Mouse (Mus musculus) forebrain, embryonic 11.5 days (tissue): ENCODE measurements around the gene Fbrsl1. TPM values are rescaled to one million over a fixed set of nuclear protein-coding genes. Genes with fewer than 3 reads are reported as not detected.

ENCODE experiments used
- ATAC-seq: fragments of 200-750 bp; cut with Nextera tagmentation; replicated peaks from 2 replicates; pipeline ENCODE4 v1.8.0; 2017; ENCODE audit warnings: moderate TSS enrichment; ENCODE audit not compliant: low FRiP score
- DNase-seq: peaks from one replicate; pipeline ENCODE4 v3.0.0-alpha.2; 2017; ENCODE audit warnings: low spot score
- H3K27ac ChIP-seq: fragments of 300-500 bp; sonication (generic); 2 replicates; pipeline ENCODE4 v1.5.1; 2014; ENCODE audit warnings: low read depth, low read length
- H3K27me3 ChIP-seq: fragments of 300-500 bp; sonication (generic); 2 replicates; pipeline ENCODE4 v1.6.1; 2014; ENCODE audit warnings: mild to moderate bottlenecking, low read length, mixed read lengths; ENCODE audit not compliant: control insufficient read depth, insufficient read depth
- H3K36me3 ChIP-seq: fragments of 300-500 bp; sonication (generic); 2 replicates; pipeline ENCODE4 v1.6.1; 2014; ENCODE audit warnings: mild to moderate bottlenecking, low read length, moderate library complexity, mixed read lengths; ENCODE audit not compliant: control insufficient read depth, insufficient read depth
- H3K4me1 ChIP-seq: fragments of 300-500 bp; sonication (generic); replicated peaks from 2 replicates; pipeline ENCODE4 v1.6.1; 2014; ENCODE audit warnings: low read length, mixed read lengths; ENCODE audit not compliant: control insufficient read depth, insufficient read depth
- H3K4me2 ChIP-seq: fragments of 300-500 bp; sonication (generic); 2 replicates; pipeline ENCODE4 v1.6.1; 2014; ENCODE audit warnings: low read depth, mild to moderate bottlenecking, low read length, moderate library complexity, mixed read lengths; ENCODE audit not compliant: severe bottlenecking
- H3K4me3 ChIP-seq: fragments of 300-500 bp; sonication (generic); 2 replicates; pipeline ENCODE4 v1.5.1; 2014; ENCODE audit warnings: low read depth, low read length
- H3K9ac ChIP-seq: fragments of 300-500 bp; sonication (generic); 2 replicates; pipeline ENCODE4 v1.6.1; 2014; ENCODE audit warnings: low read length
- H3K9me3 ChIP-seq: fragments of 300-500 bp; sonication (generic); 2 replicates; pipeline ENCODE4 v1.6.1; 2016; ENCODE audit warnings: low read length, mixed read lengths; ENCODE audit not compliant: control insufficient read depth
- WGBS: fragments of 180-500 bp; shearing (Covaris S2); extraction: QIAGEN DNeasy Blood & Tissue Kit; methylation state at CpG from one replicate; pipeline ENCODE4 v1.1.7; 2014; 5-methylcytosine and 5-hydroxymethylcytosine counted together
- polyA plus RNA-seq: library from polyadenylated mRNA; unstranded; fragments of >200 nt; fragmentation: Nextera tagmentation; extraction: Ambion mirVana; gene quantifications from 2 replicates; pipeline ENCODE4 v1.2.1, GENCODE M21; 2014

The Fbrsl1 gene
- polyA plus RNA-seq, 1 experiment from 2014 or later, result 41.1 TPM

- WGBS, result 91% methylated on average over 2 of the region's 2 CpGs
- Histone ChIP-seq H3K27ac (no peak overlapping the region), H3K4me2 (no peak overlapping the region), H3K36me3 (no peaks in the 10 kb centered on the region), H3K4me1 (peaks cover 8% of the 10 kb centered on the region; the same call in 1 of the 2 replicates), H3K9ac (no peak overlapping the region), H3K27me3 (no peaks in the 10 kb centered on the region), H3K4me3 (no peak overlapping the region), H3K9me3 (no peaks in the 10 kb centered on the region)
- ATAC-seq (no peak), DNase-seq (no peak)
Observed at GRCm38 (mm10) chr5:110402557-110402956, 45.7 kb downstream of the Fbrsl1 start.

GRCm38 (mm10) chr5:110401101-110401500, 47.2 kb downstream of the Fbrsl1 start:
- H3K9ac ChIP-seq, result no peak overlapping the region
- H3K9me3 ChIP-seq, result no peaks in the 10 kb centered on the region
- no peak overlapping the region for H3K27ac ChIP-seq
- no peak overlapping the region for H3K4me3 ChIP-seq
- no peak overlapping the region for H3K4me2 ChIP-seq
- H3K27me3 ChIP-seq, result no peaks in the 10 kb centered on the region
- no peaks in the 10 kb centered on the region for H3K36me3 ChIP-seq
- DNase-seq (no peak), ATAC-seq (no peak)
- WGBS, result 84% methylated on average over 8 of the region's 8 CpGs
- no peaks in the 10 kb centered on the region; the same call in 1 of the 2 replicates for H3K4me1 ChIP-seq

GRCm38 (mm10) chr5:110395006-110395661, 53.2 kb downstream of the Fbrsl1 start:
- WGBS, result 83% methylated on average over 5 of the region's 5 CpGs
- Histone ChIP-seq H3K36me3 (no peaks in the 10 kb centered on the region), H3K9me3 (no peaks in the 10 kb centered on the region), H3K27me3 (no peaks in the 10 kb centered on the region), H3K27ac (no peak overlapping the region), H3K4me2 (no peak overlapping the region), H3K4me3 (no peak overlapping the region), H3K4me1 (no peaks in the 10 kb centered on the region), H3K9ac (no peak overlapping the region)
- no peak for ATAC-seq
- no peak for DNase-seq

- no peak overlapping the region for H3K4me2 ChIP-seq
- no peak for DNase-seq
Observed at GRCm38 (mm10) chr5:110392727-110393126, 55.6 kb downstream of the Fbrsl1 start.

GRCm38 (mm10) chr5:110390631-110391030, 57.7 kb downstream of the Fbrsl1 start:
- Histone ChIP-seq H3K9me3 (no peaks in the 10 kb centered on the region), H3K27me3 (peaks cover 2% of the 10 kb centered on the region; the same call in 1 of the 2 replicates), H3K27ac (no peak overlapping the region), H3K9ac (no peak overlapping the region), H3K4me3 (no peak overlapping the region), H3K4me1 (peaks cover 3% of the 10 kb centered on the region), H3K36me3 (no peaks in the 10 kb centered on the region), H3K4me2 (no peak overlapping the region)
- ATAC-seq (no peak), DNase-seq (no peak)
- 82% methylated on average over 4 of the region's 4 CpGs for WGBS

More at GRCm38 (mm10) chr5:110392727-110393126, 55.6 kb downstream of the Fbrsl1 start:
- Histone ChIP-seq H3K4me1 (no peaks in the 10 kb centered on the region), H3K27me3 (peaks cover 2% of the 10 kb centered on the region; the same call in 1 of the 2 replicates), H3K36me3 (no peaks in the 10 kb centered on the region), H3K9ac (no peak overlapping the region), H3K27ac (no peak overlapping the region), H3K9me3 (no peaks in the 10 kb centered on the region), H3K4me3 (no peak overlapping the region)
- peak; percentile 53; the same call in 1 of the 2 replicates for ATAC-seq
- WGBS, result 78% methylated on average over 5 of the region's 5 CpGs

GRCm38 (mm10) chr5:110387332-110387731, 61.0 kb downstream of the Fbrsl1 start:
- Histone ChIP-seq H3K4me2 (peak overlapping the region; percentile 68), H3K27ac (no peak overlapping the region), H3K9me3 (no peaks in the 10 kb centered on the region), H3K36me3 (no peaks in the 10 kb centered on the region), H3K27me3 (peaks cover 2% of the 10 kb centered on the region; the same call in 1 of the 2 replicates), H3K9ac (peak overlapping the region; percentile 70), H3K4me3 (peak overlapping the region; percentile 50), H3K4me1 (peaks cover 12% of the 10 kb centered on the region)
- DNase-seq (no peak), ATAC-seq (no peak; the same call in none of the 2 replicates)
- 11% methylated on average over 8 of the region's 8 CpGs for WGBS

- H3K27ac ChIP-seq, result peak overlapping the region; percentile 46; the same call in 1 of the 2 replicates
- WGBS, result under 1% methylated on average over 90 of the region's 90 CpGs
- peak overlapping the region; percentile 50 for H3K4me3 ChIP-seq
- no peaks in the 10 kb centered on the region; the same call in 1 of the 2 replicates for H3K36me3 ChIP-seq
- peak; percentile 90 for ATAC-seq
- peak overlapping the region; percentile 70 for H3K9ac ChIP-seq
- DNase-seq, result peak; percentile 94
- no peaks in the 10 kb centered on the region for H3K9me3 ChIP-seq
- peaks cover 12% of the 10 kb centered on the region for H3K4me1 ChIP-seq
- H3K27me3 ChIP-seq, result peaks cover 2% of the 10 kb centered on the region; the same call in 1 of the 2 replicates
- peak overlapping the region; percentile 68 for H3K4me2 ChIP-seq
Observed at GRCm38 (mm10) chr5:110386371-110387330, 61.7 kb downstream of the Fbrsl1 start.

GRCm38 (mm10) chr5:110385263-110385662, 63.0 kb downstream of the Fbrsl1 start:
- Histone ChIP-seq H3K9ac (peak overlapping the region; percentile 1; the same call in 1 of the 2 replicates), H3K27me3 (peaks cover 2% of the 10 kb centered on the region; the same call in 1 of the 2 replicates), H3K4me1 (peaks cover 12% of the 10 kb centered on the region), H3K27ac (no peak overlapping the region), H3K4me3 (peak overlapping the region; percentile 50), H3K36me3 (no peaks in the 10 kb centered on the region; the same call in 1 of the 2 replicates), H3K4me2 (peak overlapping the region; percentile 68), H3K9me3 (no peaks in the 10 kb centered on the region)
- ATAC-seq, result no peak
- 29% methylated on average over 4 of the region's 4 CpGs for WGBS
- DNase-seq, result no peak
